Mouse (Mus musculus) gastrocnemius, adult 18-20 months (tissue): Measurements from ENCODE around the gene Zfp663. TPM values are rescaled to one million over a fixed set of nuclear protein-coding genes. Genes with fewer than 3 reads are reported as not detected.

Source experiments
- DNase-seq: peaks from one replicate; pipeline ENCODE4 v3.0.0; 2021; ENCODE audit warnings: low spot score
- long read RNA-seq, 2 experiments: library from polyadenylated mRNA; stranded (forward); transcript quantifications; one replicate each; pipeline ENCODE4 v2.0.0; 2021
- total RNA-seq, 2 experiments: library from RNA; stranded (reverse); gene quantifications; 2 replicates each; pipeline ENCODE4 v1.2.3; 2021

The Zfp663 gene
- total RNA-seq: not detected
- long read RNA-seq, experiment 1: 0 reads
- long read RNA-seq, experiment 2: 0 reads

DNA sequence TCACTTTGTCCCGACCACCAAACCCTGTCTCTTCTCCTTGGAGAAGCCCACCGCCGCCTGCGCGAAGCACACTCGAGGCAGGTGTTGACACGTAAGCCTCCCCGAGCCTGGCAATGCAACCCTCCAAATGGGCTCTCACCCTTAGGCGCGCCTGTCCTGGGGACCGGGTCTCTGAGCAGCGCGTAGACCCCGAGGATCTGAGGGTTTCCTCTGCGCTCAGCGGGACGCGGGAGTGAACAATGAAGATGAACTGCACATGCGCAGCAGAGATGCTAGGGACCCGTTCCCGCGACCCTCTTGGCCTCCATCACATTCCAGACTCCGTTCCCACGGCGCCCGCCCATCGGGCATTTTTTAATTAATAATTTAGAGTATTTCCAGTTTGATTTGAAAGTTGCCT, at the start of gene Zfp663:
TSS of gene Zfp663 (minus strand) at position 234 of the 400 bp plus-strand sequence.
- DNase-seq: no peak

DNA sequence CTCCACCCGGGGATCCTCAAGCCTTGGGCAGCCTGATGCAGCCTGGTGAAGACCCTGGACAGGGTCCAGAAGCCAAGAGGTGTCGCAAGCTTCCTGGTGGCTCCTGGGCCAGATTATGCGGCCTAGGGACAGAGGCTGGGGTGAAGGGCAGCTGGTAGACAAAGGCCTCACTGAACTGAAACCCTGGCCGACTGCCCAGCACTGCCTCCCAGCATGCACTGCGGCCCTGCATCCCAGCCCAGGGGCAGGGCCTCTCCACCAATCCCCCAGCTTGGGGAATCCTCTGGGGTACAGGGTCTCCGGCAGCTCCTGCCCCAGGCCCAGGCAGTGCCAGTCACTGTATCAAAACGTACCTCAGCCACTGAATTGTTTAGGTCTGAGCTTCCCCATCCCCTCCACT, 48.8 kb upstream of the Zfp663 start:
- no peak for DNase-seq

DNA sequence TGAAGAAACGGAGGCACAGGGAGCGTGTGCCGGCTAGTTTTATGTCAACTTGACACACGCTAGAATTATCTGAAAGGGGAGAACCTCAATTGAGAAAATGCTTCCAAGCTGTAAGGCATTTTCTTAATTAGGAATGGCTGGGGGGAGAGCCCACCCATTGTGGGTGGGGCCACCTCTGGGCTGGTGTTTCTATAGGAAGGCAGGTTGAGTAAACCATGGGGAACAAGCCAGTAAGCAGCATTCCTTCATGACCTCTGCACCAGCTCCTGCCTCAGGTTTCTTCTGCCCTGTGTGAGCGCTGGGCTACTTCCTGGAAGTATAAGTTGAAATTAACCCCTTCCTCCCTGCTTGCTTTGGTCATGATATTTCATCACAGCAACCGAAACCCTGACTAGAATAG, 47.3 kb upstream of the Zfp663 start:
- DNase-seq: no peak

DNA sequence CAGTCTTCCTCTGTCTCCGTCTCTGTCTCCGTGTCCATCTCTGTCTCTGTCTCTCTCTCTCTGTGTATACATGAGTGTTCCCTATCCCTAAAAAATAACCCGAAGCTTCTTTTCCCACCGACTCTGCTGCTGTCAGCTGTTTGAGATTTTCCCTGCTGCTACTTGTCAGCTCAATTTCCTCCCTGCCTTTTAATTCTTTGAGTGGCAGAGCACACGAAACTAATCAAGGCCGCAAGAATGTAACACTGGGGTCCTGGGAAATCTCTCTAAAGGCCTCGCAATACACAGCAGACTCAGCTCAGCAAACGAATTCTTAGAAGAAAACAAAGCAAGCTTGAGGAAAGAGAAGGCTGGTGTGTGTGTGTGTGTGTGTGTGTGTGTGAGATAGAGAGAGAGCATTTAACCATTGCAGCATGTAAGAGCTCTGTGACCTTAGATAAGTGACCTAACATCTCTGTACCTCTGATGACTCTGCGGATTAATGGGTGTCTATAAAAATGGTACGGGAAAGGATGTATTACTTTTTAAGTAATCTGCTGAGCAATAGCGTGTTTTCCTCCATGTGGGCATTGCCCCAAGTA, 46.7 kb upstream of the Zfp663 start:
- DNase-seq: no peak

DNA sequence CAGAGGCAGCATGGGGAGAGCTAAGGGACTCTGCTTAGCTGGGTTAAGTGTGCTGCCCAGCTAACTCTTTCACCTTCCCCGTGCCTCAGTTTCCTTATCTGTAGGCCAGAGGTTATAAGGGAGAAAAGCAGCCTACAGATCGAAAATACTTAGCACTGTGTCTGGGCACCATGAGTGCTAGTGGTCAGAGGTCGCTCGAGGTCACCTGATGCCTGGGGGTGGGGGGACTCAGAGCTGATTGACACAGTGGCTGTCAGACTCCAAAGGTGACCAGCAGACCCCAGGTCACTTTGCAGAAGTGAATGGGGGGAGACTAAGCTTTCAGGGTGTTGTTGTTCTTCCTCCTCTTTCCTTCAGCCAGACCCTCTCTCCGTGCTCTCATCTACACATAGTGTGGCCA, 45.8 kb upstream of the Zfp663 start:
- DNase-seq: no peak

DNA sequence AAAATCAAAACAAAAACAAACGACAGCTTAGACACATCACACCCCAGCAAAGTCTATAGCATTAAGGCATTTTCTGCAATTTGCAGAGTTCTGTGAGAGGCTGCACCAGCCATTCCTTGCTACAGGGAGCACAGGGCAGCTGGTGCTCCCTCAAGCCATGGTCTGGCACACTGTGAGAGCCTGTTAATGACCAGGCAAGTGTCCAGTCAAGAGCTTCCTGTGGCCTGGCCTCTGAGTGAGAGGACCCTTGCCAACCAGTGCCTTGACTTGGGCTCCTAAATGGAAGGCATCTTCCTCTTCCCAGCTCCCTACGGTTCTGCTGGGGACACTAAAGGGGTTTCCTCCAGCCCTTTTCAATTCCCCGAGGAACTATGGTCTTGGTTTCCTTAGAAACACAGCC, 45.4 kb upstream of the Zfp663 start:
- no peak for DNase-seq

DNA sequence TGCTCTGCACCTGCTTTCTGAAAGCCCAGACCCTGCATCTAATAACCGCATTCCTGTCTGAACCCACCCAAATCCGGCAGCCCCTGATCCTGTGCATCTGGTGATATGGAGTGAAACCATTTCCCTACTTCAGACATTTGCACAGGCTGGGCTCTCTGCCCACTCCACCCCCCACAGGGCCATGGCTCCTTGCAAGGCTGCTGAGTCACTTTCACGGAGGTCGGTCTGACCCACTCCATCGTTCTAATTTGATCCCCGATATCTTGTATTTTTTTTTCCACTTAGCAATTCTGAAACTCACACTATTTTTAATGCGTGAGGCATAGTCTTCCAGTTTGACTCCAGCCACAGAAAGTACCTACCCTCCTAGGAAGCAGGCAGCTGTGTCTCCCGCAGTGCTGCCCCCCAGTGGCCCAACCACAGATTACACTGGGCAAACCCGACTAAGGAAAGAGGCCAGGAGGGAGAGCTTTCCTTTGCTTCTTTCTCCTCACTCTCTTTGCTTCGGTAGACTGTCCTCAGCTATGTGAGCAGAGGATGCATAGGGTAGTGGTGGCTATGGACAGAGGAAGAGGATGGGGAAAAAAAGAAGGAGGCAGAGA, 39.3 kb upstream of the Zfp663 start:
- peak; percentile 74 for DNase-seq

DNA sequence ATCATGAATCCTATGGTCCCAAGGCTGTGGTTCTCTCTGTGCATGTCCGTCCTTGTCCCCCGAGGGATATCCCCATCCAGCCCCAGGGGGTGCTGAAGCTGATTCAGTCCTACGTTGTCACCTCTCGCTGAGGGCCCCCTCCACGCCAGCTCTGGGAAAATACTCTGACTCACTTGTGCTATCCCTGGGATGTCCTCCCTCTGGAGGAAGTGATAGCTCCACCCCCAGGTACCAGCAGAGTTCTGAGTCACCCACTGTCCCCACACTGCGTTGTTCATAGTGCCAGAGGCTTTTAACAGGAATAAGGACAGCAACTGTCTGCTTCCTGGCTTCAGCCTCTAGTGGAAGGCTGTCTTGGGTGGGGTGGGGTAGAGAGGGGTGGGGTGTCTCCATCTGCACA, 36.8 kb upstream of the Zfp663 start:
- peak; percentile 8 for DNase-seq

DNA sequence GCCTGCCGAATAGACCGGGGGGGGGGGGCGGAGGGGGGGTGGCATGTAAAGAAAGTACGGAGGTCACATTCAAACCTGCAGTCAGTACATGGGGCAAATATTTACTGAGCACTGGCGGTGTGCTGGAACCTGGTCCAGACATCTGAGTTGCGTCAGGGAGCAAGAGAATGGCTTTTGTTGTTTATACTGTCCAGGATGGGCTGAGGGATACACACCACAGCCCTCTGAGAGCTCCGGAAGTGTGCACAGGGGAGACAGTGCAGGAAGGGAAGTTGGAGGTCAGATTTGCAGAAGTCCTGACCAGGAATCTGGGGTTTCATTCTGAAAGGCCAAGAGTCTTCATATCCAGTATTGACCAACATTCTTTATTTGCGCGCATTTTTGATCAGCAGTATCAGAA, 36.4 kb upstream of the Zfp663 start:
- DNase-seq: no peak

DNA sequence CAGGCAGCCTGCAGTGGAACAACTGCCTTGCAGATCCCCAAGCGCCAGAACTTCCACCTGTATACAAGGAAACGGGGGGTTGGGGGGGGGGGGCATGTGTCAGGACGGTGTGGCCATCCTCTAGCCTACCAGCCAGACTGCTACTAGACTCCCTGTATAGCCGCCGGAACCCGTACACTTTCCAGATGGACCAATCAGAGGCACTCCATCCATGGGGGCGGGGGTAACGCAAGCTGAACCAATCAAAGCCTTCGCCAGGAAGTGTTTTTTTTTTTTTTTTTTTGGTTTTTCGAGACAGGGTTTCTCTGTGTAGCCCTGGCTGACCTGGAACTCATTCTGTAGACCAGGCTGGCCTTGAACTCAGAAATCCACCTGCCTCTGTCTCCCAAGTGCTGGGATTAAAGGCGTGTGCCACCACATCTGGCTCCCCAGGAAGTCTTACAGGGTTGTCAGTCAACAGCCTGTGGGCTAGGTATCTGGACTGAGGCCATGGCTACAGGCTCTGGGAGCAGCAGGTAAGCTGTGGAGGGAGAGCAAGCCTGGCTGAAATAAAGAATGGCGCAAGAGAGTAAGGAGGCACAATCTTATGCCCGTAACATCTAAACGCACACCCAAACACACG, 29.7 kb upstream of the Zfp663 start:
- no peak for DNase-seq

DNA sequence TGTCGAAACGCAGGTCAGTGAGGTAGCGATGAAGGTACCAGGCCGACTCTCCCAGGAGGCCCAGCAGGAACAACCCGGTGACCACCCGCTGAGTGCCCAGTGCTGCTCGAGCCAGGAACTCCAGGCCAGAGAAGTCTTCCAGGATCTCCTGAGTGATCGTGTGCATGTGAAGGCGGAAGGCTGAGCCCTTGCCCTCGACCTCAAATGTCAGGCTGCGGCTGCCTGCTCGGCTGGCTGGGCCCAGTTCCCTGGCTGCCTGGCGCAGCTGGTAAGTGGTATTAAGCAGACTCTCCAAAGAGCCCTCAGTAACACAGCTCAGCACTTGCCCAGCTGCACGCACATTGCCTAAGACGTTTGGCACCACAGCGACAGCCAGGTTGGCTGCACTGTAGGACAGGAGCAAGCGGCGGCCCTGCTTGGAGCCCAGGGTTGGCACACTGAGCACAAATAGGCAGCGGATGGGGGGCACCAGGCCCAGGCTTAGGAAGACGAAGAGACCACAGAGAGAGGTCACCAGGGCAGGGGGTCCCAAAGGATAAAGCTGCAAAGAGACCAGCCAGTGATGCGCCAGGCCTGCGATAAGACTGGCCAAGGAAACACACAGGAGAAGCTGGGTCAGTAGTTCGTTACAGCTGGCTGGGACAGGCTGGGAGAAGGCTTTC, 29.1 kb upstream of the Zfp663 start:
- peak; percentile 46 for DNase-seq

DNA sequence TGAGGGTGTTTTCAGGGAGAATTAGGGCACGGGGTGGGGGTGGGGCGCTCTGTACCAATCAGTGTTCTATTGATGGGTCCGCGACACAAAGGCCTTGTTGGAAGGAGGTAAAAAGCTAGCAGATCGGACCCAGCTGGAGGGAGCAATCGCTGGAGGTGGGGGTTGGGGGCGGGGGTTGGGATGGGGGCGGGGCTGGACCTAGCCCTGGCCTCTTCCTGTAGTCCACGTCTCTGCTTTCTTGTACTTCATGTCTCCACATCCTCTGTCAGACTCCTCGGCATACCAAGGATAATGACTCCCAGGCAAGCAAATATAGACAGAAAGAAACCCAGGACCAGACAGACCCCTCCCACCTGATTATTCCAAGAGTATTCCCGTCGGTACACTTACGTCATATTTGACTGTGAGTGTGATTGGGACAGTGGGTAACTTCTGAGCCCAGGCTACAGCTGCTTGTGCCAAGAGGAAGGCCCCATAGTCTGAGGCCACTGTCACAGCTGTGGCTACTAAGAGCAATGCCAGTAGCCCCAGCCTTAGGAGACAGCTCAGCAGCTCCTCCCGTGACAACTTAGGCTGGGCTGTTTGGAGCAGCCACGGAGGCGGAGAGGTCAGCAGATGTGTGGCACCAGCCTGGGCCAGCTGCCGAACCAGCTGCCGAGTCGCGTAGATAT, 28.4 kb upstream of the Zfp663 start:
- no peak for DNase-seq

DNA sequence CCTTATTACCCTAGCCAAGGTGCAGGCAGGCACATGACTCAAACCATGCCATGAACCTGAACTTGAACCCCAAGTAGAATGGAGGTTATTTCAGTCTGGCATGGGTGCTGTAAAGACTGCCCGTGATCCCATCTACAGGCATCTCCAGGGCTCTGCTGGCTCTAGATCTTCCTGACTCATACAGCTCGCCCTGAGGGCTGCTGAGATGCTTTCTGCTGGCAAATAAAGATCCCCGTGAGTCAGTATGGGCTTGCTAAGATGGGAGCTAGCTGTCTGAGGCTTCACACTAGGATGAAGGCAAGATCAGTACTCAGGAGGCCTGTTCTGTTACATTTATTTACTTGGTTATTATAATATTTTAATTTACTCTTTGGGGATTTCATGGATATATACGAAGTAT, 23.6 kb upstream of the Zfp663 start:
- DNase-seq: no peak

DNA sequence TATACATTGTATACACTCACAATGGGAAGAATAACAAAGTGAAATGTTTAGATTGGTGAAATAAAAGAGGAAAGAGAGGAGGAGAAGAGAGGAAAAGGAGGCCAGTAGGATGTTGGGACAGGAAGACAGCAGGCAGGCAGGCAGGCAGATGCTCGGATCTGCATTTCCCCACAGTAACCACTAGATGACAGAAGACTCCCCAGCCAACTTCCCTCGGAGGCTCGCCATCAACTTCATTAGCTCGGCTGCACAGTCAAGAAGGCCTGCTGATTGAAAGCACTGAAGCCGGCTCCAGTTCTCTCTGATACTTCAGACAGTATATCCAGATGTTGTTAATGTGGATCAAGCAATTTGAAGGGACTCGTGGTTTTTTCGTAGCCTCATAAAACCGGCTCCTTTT, 23.0 kb upstream of the Zfp663 start:
- DNase-seq: peak; percentile 51

DNA sequence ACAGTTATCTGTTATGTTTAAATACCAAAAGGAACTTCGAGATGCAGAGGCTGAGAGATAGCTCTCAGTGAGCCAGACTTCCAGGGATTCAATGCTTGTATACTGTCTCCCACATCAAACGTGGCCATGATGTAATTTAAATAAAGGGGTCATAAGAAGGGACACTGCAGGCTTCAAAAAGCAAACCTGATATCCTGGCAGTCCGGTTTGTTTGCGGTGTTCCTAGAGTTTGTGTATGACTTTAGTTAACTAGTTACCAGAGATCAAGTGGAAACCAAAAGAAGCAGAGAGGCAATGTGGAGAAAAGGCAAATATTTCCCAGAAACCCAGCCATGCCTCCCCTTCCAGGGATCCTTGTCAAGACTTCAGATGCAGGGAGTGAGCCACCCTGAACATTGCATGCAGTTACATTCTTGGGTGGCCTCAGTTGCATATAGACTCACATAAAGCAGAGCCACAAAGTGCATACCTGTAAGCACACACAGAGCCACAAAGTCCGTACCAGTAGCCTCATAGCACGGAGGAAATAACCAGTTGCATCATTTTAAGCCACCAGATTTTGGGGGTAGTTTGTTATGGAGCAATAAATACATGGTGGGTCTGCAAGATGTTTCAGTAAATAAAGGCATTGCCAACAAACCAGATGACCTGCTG, 20.9 kb upstream of the Zfp663 start:
- DNase-seq: no peak

DNA sequence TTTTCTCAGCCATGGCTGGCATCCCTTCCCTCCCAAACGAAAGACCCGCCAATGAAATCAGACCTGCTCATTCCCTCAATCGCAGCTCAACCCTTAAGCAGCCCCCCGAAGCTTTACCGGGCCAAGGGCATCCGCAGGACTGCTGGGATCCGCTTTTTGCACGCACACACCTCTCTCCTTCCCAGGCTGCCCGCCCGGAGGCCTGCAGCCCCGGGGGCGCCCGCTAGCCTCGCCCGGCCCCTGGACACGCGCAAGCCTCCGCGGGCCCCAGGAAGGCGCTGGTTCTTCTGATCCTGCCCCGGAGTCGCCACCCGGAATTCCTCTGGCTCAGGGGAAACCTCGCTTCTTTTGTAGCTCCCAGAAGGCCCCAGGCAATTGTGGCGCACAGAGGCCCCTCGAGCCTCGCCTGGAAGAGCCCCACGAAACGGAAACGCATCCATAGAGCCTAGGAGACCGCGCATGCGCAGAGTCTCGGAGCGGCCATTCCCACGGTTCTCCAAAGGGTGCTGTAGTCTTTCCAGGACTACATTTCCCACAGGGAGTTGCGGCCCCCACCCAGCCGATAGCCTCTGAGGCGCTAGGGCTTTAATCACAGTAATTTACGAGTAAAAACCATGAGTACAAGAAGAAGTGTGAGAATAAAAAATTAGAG, 19.4 kb upstream of the Zfp663 start, which contains the start of gene Zfp334:
TSS of gene Zfp334 (minus strand) at position 416 of the 652 bp plus-strand sequence.
- peak; percentile 93 for DNase-seq

DNA sequence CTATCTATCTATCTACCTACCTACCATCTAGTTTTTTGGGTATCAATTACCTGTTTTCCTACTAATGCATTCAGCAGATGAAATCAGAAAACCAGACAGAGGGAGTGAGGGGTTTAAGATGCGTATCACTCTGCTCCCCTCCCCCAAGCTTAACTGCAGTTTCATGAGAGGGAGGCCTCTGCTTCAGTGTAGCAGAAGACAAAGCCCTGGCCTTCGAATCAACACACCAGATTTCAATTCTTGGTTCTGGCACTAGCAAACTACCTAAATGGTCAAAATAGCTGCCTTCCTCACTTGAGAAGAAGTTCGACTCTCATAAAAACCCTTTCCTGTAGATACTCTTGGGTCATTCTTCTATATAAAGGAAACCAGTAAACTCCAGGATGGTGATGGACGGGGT, 18.8 kb upstream of the Zfp663 start:
- DNase-seq: no peak

DNA sequence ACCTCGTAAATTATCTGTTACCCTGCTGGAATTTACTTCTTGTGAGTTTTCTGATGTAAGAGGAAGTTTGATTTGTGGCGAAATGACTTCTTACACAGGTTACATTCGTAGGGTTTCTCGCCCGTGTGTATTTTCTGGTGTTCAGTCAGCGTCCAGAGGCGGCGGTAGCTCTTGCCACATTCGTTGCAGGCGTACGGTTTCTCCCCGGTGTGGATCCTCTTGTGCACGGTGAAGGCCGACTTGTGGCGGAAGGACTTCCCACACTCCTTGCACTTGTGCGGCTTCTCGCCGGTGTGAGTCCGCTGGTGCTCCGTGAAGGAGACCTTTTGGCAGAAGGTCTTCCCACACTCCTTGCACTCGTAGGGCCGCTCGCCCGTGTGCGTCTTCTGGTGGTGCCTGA, 11.5 kb upstream of the Zfp663 start:
- no peak for DNase-seq

DNA sequence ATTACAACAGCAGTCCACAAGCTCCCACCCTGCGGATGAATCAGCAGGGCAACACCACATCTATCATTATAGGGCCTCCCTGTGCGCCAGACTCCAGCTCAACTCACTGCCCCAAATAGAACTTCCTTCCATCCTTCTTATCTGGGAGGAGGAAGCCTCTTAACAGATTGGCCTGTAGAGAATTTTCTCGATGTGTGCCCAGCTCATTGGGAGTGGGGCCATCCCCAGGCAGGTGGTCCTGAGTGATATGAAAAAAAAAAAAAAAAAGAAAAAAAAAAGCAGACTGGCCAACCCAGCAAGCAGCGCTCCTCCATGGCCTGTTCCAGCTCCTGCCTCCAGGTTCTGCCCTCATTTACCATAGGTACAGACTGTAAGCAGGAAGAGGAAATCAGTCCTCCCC, 7.5 kb upstream of the Zfp663 start:
- DNase-seq: no peak

DNA sequence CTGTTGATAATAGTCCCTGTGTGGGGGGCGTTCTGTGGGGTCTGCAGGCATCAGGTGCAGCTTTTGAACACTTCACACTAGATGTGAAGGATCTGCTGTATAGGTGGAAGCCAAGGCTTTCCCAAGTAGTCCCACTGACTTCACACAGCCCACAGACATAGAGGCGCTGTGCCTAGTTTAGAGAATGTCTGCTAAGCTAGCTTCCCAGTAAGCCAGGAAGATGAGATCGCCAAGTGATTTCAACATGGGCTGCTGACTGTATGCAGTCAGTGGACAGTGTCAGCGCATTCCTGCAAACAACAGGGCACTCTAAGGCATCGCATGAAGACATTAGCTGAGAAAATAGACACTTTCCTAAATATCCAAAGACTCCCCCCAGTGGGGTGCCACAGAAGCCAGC, 6.9 kb upstream of the Zfp663 start:
- DNase-seq: no peak

DNA sequence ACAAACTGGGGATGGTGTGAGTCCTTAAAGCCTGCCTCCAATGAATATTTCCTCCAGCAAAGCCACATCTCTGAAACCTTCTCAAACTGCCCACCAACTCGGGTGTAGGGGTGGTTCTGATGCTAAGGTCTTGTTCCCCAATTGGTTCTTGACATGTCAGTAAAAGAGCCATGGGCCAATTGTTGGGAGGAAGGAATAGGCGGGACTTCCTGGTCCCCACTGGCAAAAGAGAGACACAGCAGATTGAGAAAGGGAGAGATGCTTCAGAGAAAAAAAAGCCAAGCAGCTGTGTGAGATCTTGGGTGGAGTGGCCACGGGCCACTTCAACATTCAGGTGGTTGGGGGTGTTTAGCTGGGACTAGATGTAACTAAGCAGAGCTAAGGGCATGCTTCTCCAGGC, 2.5 kb upstream of the Zfp663 start:
- no peak for DNase-seq
